Comparison of ENCODE assay signal across 9 mouse cellular contexts in the genomic region with DNA sequence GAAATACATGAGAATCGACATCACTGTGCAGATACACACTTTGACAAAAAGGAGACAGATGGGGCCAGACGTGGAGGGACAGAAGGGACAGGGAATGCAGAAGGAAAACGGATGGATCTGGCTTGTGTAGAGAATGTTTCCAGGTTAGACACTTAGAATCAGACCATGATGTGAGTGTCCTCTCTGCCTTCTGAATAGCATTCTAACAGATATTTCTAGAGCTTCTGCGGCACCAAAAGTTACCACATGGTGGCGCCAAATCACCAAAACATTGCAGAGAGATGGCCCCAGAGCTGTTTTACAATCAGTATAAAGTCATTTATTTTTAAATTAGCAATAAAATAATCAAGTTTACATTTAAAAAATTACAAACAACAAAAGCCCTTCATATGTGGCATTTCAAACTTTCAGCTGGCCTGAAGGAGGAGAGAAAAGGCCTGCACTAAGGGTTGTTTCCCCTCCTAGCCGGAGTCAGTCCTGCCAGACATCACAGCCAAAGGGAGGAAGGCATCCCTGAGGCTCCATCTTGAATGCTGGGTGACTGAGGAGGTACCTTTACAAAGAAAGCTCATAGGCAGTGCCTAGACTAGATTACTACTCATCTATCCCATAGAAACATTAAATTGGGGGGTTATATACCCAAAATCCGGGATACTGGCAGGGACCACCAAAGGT. TPM values are rescaled to one million over a fixed set of nuclear protein-coding genes. Genes with fewer than 3 reads are reported as not detected.
DNase-seq lines count a peak whose midpoint lies in the region; ATAC-seq and TF ChIP-seq lines count a peak whose summit lies in the region.
"Had no signal": no experiment of that assay in that cellular context is flagged by ENCODE, and none has a peak within 500 bp of the region (broad histone marks: within the 10 kb centered on the region; RNA-seq: fewer than 3 reads in every experiment).

No protein-coding gene starts in this region.

- DNase-seq in A20 (ENCODE audit: low read depth, low spot score) (peak; percentile 60), MN1 (ENCODE audit: low spot score) (peak; percentile 33)
- peak; percentile 66 to 79 for DNase-seq in cerebellum, postnatal 25 days
- DNase-seq in gastrocnemius, adult 2 months: peak; percentile 65
- peak; percentile 81 for DNase-seq in kidney, postnatal 10 days
- DNase-seq in ovary, postnatal 36 days (ENCODE audit: low spot score): peak; percentile 43
- DNase-seq in yolk sac, embryonic 10.5 days (ENCODE audit: low spot score): peak; percentile 44

- no peaks in the 10 kb centered on the region for H3K27me3 ChIP-seq in lung, embryonic 16.5 days (ENCODE audit: control insufficient read depth, insufficient read depth, low read depth, low read length)

- WGBS in lung, embryonic 16.5 days: 61% methylated on average over 7 of the region's 7 CpGs

- no peak overlapping the region for H3K9ac ChIP-seq in lung, embryonic 16.5 days (ENCODE audit: low read length)

- intact Hi-C loops in gastrocnemius, adult 2 months (cut with DNase I): loop anchor here (1.0 to 2.0 kb wide), 2 partner anchors 43 to 237 kb away; no protein-coding TSS in a partner anchor

- H3K4me2 ChIP-seq in lung, embryonic 16.5 days (ENCODE audit: low read depth, low read length): no peak overlapping the region

- ATAC-seq in lung, embryonic 16.5 days (ENCODE audit: low read depth): peak; percentile 47; the same call in 1 of the 2 replicates

- no peak overlapping the region for H3K4me3 ChIP-seq in gastrocnemius, adult 2 months
- no peak overlapping the region for H3K4me3 ChIP-seq in lung, embryonic 16.5 days (ENCODE audit: low read length)

- H3K4me1 ChIP-seq in lung, embryonic 16.5 days (replicated peaks; ENCODE audit: control insufficient read depth, insufficient read depth, low read length): no peaks in the 10 kb centered on the region

- TF ChIP-seq CTCF in gastrocnemius, adult 2 months (IDR thresholded peaks at IDR 0.05): peak; percentile 89

- H3K36me3 ChIP-seq in lung, embryonic 16.5 days (ENCODE audit: control insufficient read depth, insufficient read depth, low read length): peaks cover 11% of the 10 kb centered on the region

- H3K9me3 ChIP-seq in lung, embryonic 16.5 days (ENCODE audit: control insufficient read depth, low read length): no peaks in the 10 kb centered on the region

- no peak overlapping the region for H3K27ac ChIP-seq in gastrocnemius, adult 2 months
- H3K27ac ChIP-seq in lung, embryonic 16.5 days (ENCODE audit: low read length): no peak overlapping the region

RNA-seq across cellular contexts. Expression of a gene that starts 7.1 kb away (rescaled TPM):
- 10 to 100 TPM; 51.6 to 69.4 TPM for total RNA-seq in gastrocnemius, adult 2 months (2021)
- polyA plus RNA-seq in lung, embryonic 16.5 days (2015; fragmentation: Nextera tagmentation; extraction: Ambion mirVana): 36.2 and 40.4 TPM in 2 replicates

RNA-seq across cellular contexts. Expression of a gene that starts 30.0 kb away (rescaled TPM):
- not detected for total RNA-seq in gastrocnemius, adult 2 months (2021)
- 0.70 and 1.3 TPM in 2 replicates for polyA plus RNA-seq in lung, embryonic 16.5 days (2015; fragmentation: Nextera tagmentation; extraction: Ambion mirVana)
- polyA plus RNA-seq: frontal cortex, adult 2 months had no signal

RNA-seq across cellular contexts. Expression of a gene that starts 41.9 kb away (rescaled TPM):
- total RNA-seq in gastrocnemius, adult 2 months (2021): 1 to 10 TPM; 1.7 to 2.6 TPM
- 17.6 and 19.3 TPM in 2 replicates for polyA plus RNA-seq in lung, embryonic 16.5 days (2015; fragmentation: Nextera tagmentation; extraction: Ambion mirVana)
